Mouse (Mus musculus): ENCODE measurements around the gene Fbxw8. TPM values are rescaled to one million over a fixed set of nuclear protein-coding genes. Genes with fewer than 3 reads are reported as not detected.
A peak's percentile ranks its signal among the peaks of the same experiment; 100 is the strongest.

Gene Fbxw8
- 10 to 100 TPM; 31.9 to 32.0 TPM for total RNA-seq (2021)
- long read RNA-seq, experiment 1, full-length matches to known transcripts, result 36 of 62 reads
- long read RNA-seq, experiment 1, partial matches to known transcripts, result 10 of 62 reads
- long read RNA-seq, experiment 1, other reads (novel, unspliced or antisense), result 16 of 62 reads
- long read RNA-seq, experiment 2, full-length matches to known transcripts, result 24 of 47 reads
- long read RNA-seq, experiment 2, partial matches to known transcripts, result 7 of 47 reads
- long read RNA-seq, experiment 2, other reads (novel, unspliced or antisense), result 16 of 47 reads

GRCm38 (mm10) chr5:118154839-118155564, at the start of gene Fbxw8:
TSS of gene Fbxw8 (minus strand) at chr5:118155464.
- DNase-seq (ENCODE audit: low spot score in 2 of 2), result peak; percentile 85

DNA sequence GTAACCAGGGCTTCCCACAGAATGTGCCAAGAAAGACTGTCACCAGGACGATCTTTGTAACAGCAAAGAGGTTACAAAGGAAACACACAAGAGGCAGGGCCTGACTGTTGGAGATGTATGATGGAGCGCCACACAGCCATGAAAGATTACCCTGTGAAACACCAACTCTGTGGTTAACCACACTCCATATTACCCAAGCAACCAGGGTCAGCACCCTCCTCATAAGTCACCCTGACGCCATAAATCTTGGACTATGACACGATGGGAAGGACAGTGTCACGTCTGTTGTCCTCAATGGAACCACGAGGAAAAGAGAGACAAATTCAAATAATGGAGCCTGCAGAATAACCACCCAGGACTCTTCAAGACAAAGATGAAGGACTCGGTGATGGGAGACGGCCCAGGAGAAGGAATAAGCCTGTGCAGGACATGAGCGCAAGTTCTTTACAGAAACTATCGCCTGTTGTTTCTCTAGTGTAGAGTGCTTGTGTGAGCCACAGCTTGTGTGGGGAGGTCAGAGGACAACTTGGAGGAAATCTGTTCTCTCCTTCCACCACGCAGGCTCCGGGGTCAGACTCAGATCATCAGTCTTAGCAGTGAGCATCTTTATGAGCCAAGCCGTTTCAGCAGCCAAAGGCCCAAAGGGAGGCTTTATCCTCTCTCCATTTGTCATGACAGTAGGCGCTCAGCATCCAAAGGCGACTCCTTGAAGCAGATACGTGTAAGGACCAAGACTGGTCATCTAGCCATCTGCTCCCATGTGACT, 49.6 kb upstream of the Fbxw8 start:
- DNase-seq (ENCODE audit: low spot score in 2 of 2), result no peak

- DNase-seq (ENCODE audit: low spot score in 2 of 2), result no peak
Measured at GRCm38 (mm10) chr5:118199670-118200069, 44.4 kb upstream of the Fbxw8 start.

GRCm38 (mm10) chr5:118197421-118197820, 42.2 kb upstream of the Fbxw8 start:
- no peak for DNase-seq (ENCODE audit: low spot score in 2 of 2)

- no peak for DNase-seq (ENCODE audit: low spot score in 2 of 2)
Measured at GRCm38 (mm10) chr5:118192221-118192620, 37.0 kb upstream of the Fbxw8 start.

DNA sequence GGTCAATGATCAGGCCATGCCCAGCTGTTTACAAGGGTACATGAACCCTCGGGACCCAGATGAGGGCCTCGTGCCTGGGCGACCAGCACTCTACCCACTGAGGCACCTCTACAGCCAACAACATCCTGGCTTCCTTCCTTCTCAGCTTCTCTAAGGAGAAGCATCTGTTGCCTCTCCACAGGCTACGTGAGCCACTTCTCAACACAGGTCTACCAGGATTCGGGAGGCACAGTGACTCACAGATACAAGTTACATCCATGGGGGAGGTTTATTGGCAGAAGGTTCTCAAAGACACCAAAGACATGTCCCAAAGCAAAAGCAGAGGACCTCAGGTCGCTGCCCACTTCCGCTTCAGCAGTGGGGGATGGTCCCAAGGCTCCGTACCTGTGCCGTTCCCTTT, 35.2 kb upstream of the Fbxw8 start:
- no peak for DNase-seq (ENCODE audit: low spot score in 2 of 2)

- DNase-seq (ENCODE audit: low spot score in 2 of 2), result no peak
Measured at GRCm38 (mm10) chr5:118188356-118188755, 33.1 kb upstream of the Fbxw8 start.

- DNase-seq (ENCODE audit: low spot score in 2 of 2), result no peak
Measured at GRCm38 (mm10) chr5:118186903-118187633, 31.8 kb upstream of the Fbxw8 start.

GRCm38 (mm10) chr5:118177640-118178039, 22.4 kb upstream of the Fbxw8 start:
- peak in 1 of 2 experiments; percentile 16 for DNase-seq (ENCODE audit: low spot score in 2 of 2)

- DNase-seq (ENCODE audit: low spot score in 2 of 2), result no peak
Measured at GRCm38 (mm10) chr5:118175137-118175536, 19.9 kb upstream of the Fbxw8 start.

GRCm38 (mm10) chr5:118174310-118175009, 19.2 kb upstream of the Fbxw8 start:
- no peak for DNase-seq (ENCODE audit: low spot score in 2 of 2)

GRCm38 (mm10) chr5:118172078-118172723, 16.9 kb upstream of the Fbxw8 start:
- peak in 1 of 2 experiments; percentile 33 for DNase-seq (ENCODE audit: low spot score in 2 of 2)

- peak; percentile 69 to 75 for DNase-seq (ENCODE audit: low spot score in 2 of 2)
Measured at GRCm38 (mm10) chr5:118171665-118172064, 16.4 kb upstream of the Fbxw8 start.

- peak in 1 of 2 experiments; percentile 33 for DNase-seq (ENCODE audit: low spot score in 2 of 2)
Measured at GRCm38 (mm10) chr5:118170888-118171529, 15.7 kb upstream of the Fbxw8 start.

GRCm38 (mm10) chr5:118169222-118170221, 14.3 kb upstream of the Fbxw8 start:
- peak; percentile 26 to 37 for DNase-seq (ENCODE audit: low spot score in 2 of 2)

DNA sequence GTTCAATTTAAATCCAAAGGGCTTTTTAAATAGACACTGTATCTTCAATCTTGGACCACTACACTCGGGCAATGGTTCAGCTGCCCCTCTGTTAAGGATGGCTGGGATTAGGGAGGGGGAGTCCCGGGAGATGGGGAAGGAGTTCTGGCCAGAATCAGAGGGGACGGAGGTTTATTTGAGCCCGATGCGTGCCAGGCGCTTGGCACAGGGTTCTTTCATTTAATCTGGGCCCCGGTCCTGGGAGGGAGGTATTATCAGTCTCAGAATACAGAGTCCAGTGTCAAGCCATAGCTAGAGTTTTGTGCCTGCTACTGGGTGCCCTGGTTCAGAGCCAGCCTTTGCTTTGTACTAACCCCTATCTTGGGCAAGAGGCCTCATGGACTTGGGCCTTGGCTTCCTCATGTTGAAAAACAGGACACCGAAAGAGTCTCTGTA, 12.3 kb upstream of the Fbxw8 start:
- no peak for DNase-seq (ENCODE audit: low spot score in 2 of 2)

DNA sequence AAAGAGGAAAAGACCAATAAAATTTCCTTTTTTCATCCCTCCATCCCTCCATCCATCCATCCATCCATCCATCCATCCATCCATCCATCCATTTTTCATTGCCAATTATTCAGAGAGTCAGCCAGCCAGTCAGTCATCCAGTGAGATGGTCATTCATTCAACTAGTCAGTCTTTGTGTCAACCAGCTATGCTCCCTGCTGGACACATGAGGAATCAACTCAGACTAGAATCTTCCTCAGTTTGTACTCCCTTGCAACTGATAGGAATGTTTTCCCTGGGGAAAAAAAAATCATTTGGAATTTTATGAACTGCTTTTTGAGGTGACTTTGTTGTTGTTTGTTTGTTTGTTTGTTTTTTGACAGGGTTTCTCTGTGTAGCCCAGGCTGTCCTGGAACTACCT, 10.2 kb upstream of the Fbxw8 start:
- DNase-seq (ENCODE audit: low spot score in 2 of 2), result no peak

DNA sequence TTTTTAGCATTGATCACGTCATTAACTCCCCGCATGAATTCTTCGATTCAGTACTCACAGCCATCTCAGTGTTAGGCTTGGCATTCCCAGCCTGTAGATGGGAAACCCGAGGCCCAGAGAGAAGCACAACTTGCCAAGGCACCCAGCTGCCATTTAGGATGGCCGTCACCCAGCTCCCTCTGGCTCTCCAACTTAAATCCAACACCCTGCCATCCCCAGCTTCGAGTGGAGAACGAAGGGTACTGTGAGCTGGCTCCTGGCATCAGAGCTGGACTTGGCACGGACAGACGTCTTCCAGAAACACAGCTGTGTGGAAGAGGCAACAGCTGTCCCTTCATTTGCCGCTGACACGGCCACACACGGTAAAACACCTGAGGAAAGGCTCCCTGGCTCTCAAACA, 9.3 kb upstream of the Fbxw8 start, which contains the start of gene Hrk:
Gene Hrk (plus strand): TSS at position 68 of the 400 bp plus-strand sequence.
- DNase-seq (ENCODE audit: low spot score in 2 of 2), result no peak

Measured in left cerebral cortex, adult 18-20 months (tissue).